23 mouse cellular contexts compared by ENCODE assay signal in genomic region chr17:26587961-26588487, GRCm38 (mm10).
"Had no signal": no experiment of that assay in that cellular context is flagged by ENCODE, and none has a peak within 500 bp of the region (broad histone marks: within the 10 kb centered on the region; RNA-seq: fewer than 3 reads in every experiment).

No protein-coding gene starts in this region.

- H3K27ac ChIP-seq: heart, adult 2 months; hindbrain, embryonic 10.5 days; hindbrain, embryonic 12.5 days; hindbrain, embryonic 14.5 days; intestine, embryonic 15.5 days; layer of hippocampus, adult 2 months; left cerebral cortex, adult 2 months; limb, embryonic 13.5 days; limb, embryonic 15.5 days; liver, embryonic 12.5 days; liver, embryonic 14.5 days had no signal

- H3K27me3 ChIP-seq: heart, embryonic 12.5 days; hindbrain, embryonic 12.5 days; intestine, embryonic 15.5 days; limb, embryonic 13.5 days; limb, embryonic 15.5 days; liver, embryonic 12.5 days had no signal

- H3K9ac ChIP-seq: heart, embryonic 12.5 days; hindbrain, embryonic 12.5 days; hindbrain, embryonic 14.5 days; intestine, embryonic 15.5 days; limb, embryonic 13.5 days; limb, embryonic 15.5 days; liver, embryonic 12.5 days; liver, embryonic 14.5 days had no signal

- DNase-seq: gastrocnemius, postnatal 25 days; heart, adult 2 months; heart, postnatal 36 days; kidney, adult 18-20 months; kidney, adult 8-10 months; kidney, postnatal 10 days; kidney, postnatal 25 days; kidney, postnatal 4 days; lung, adult 18-20 months had no signal

- ATAC-seq: hindbrain, embryonic 16.5 days; inflammation-experienced regulatory T-cells, adult 6 months; intestine, embryonic 15.5 days; intestine, postnatal 0 days; liver, embryonic 12.5 days had no signal

- H3K9me3 ChIP-seq: heart, embryonic 12.5 days; hindbrain, embryonic 10.5 days; hindbrain, embryonic 12.5 days; intestine, embryonic 15.5 days; limb, embryonic 13.5 days; limb, embryonic 15.5 days; liver, embryonic 12.5 days had no signal

- H3K4me3 ChIP-seq: heart, adult 2 months; heart, embryonic 12.5 days; hindbrain, embryonic 10.5 days; hindbrain, embryonic 12.5 days; intestine, embryonic 15.5 days; layer of hippocampus, adult 2 months; left cerebral cortex, adult 2 months; limb, embryonic 13.5 days; limb, embryonic 15.5 days; liver, embryonic 12.5 days had no signal

- H3K4me2 ChIP-seq: heart, embryonic 12.5 days; hindbrain, embryonic 12.5 days; hindbrain, embryonic 14.5 days; intestine, embryonic 15.5 days; limb, embryonic 13.5 days; limb, embryonic 15.5 days; liver, embryonic 12.5 days had no signal
